Mouse (Mus musculus) liver, embryonic 14.5 days (tissue): ENCODE measurements at regions not wholly inside any gene's neighbourhood (a gene's known extent, or its start where the extent isn't known, plus 50 kb on each side); places are given as distances from the start of the nearest gene placed in this dataset.

Experiments
- CTCF ChIP-seq: IDR thresholded peaks from 2 replicates; pipeline ENCODE4 v1.5.1; 2016; ENCODE audit warnings: antibody characterized with exemption, low read depth, control low read depth
- EP300 ChIP-seq: IDR thresholded peaks from 2 replicates; pipeline ENCODE4 v1.6.1; 2016; ENCODE audit warnings: antibody characterized with exemption, low read depth

GRCm38 (mm10) chr10:117551234-117552048 lies 77.9 kb upstream of the Cpm start:
- TF ChIP-seq CTCF (no peak), EP300 (no peak)
